Mouse (Mus musculus) liver, embryonic 16.5 days (tissue): ENCODE measurements around the gene Cdc73. TPM values are rescaled to one million over a fixed set of nuclear protein-coding genes. Genes with fewer than 3 reads are reported as not detected.
"Not testable (repeated sequence)": the region's sequence is repeated elsewhere in the genome, so short reads cannot be mapped to it uniquely, and the experiment has no call there.

Experiments used
- ATAC-seq: fragments of 200-750 bp; cut with Nextera tagmentation; 2 replicates; pipeline ENCODE4 v1.8.0; 2017; ENCODE audit warnings: low read depth, mild to moderate bottlenecking, moderate number of reproducible peaks, moderate library complexity
- H3K27ac ChIP-seq: fragments of 300-500 bp; sonication (generic); 2 replicates; pipeline ENCODE4 v1.5.1; 2014; ENCODE audit warnings: mild to moderate bottlenecking, low read length
- H3K27me3 ChIP-seq: fragments of 300-500 bp; sonication (generic); 2 replicates; pipeline ENCODE4 v1.6.1; 2014; ENCODE audit warnings: low read depth, low read length, mixed read lengths; ENCODE audit not compliant: control insufficient read depth, insufficient read depth
- H3K36me3 ChIP-seq: fragments of 300-500 bp; sonication (generic); 2 replicates; pipeline ENCODE4 v1.6.1; 2014; ENCODE audit warnings: mild to moderate bottlenecking; ENCODE audit not compliant: control insufficient read depth, insufficient read depth
- H3K4me1 ChIP-seq: fragments of 300-500 bp; sonication (generic); 2 replicates; pipeline ENCODE4 v1.6.1; 2014; ENCODE audit warnings: low read depth, low read length, mixed read lengths; ENCODE audit not compliant: control insufficient read depth
- H3K4me2 ChIP-seq: fragments of 300-500 bp; sonication (generic); 2 replicates; pipeline ENCODE4 v1.6.1; 2014; ENCODE audit warnings: low read depth, low read length, mixed read lengths
- H3K4me3 ChIP-seq: fragments of 300-500 bp; sonication (generic); 2 replicates; pipeline ENCODE4 v1.5.1; 2014; ENCODE audit warnings: low read depth, mild to moderate bottlenecking, low read length
- H3K9ac ChIP-seq: fragments of 300-500 bp; sonication (generic); 2 replicates; pipeline ENCODE4 v1.6.1; 2014; ENCODE audit warnings: low read depth, low read length
- H3K9me3 ChIP-seq: fragments of 300-500 bp; sonication (generic); replicated peaks from 2 replicates; pipeline ENCODE4 v1.6.1; 2016; ENCODE audit warnings: low read length; ENCODE audit not compliant: control insufficient read depth
- WGBS: fragments of 180-500 bp; shearing (Covaris S2); extraction: QIAGEN DNeasy Blood & Tissue Kit; methylation state at CpG from one replicate; pipeline ENCODE4 v1.1.7; 2014; ENCODE audit not compliant: insufficient replicate concordance; 5-methylcytosine and 5-hydroxymethylcytosine counted together
- polyA plus RNA-seq: library from polyadenylated mRNA; unstranded; fragments of >200 nt; fragmentation: Nextera tagmentation; extraction: Ambion mirVana; gene quantifications from 2 replicates; pipeline ENCODE4 v1.2.1, GENCODE M21; 2015

Cdc73 gene
- polyA plus RNA-seq, 1 experiment from 2014 or later, result 4.7 TPM

DNA sequence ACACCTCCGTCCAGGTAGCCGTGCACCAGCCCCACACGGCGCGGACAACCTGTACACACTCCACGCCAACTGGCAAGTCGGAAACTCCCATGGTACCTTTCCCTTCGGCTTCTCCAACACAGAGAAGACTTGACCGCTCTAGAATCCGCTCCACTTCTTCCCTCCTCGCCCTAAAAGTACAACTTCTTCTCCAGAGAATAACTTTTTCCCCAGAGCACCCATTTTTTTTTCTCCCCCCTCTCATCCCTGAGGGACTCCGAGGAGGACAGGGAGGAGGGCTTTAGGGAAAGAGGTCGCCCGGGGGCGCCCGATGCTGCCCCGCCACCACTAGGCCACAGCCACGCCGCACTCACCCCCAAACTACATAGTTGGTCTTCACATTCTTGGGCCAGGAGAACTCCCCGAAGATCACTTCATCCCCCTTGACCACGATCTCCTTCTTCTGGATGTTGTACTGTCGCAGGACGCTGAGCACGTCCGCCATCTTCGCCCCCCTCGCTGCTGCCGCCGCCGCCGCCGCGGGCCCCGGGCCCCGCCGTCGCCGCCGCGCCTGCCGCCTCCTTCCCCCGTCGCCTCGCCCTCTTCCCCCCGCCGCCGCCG lies 452 bp downstream of the Cdc73 start:
- no peaks in the 10 kb centered on the region for H3K27me3 ChIP-seq
- peaks cover 9% of the 10 kb centered on the region for H3K4me1 ChIP-seq
- 0 out of 2 replicates have a peak, but pooled peaks cover 2% of the 10 kb centered on the region for H3K36me3 ChIP-seq
- ATAC-seq, result peak; percentile 38
- H3K27ac ChIP-seq, result peak overlapping the region; percentile 94
- WGBS, result under 1% methylated on average over 44 of the region's 48 CpGs
- peak overlapping the region; percentile 91 for H3K4me3 ChIP-seq
- H3K4me2 ChIP-seq, result peak overlapping the region; percentile 91
- no peaks in the 10 kb centered on the region for H3K9me3 ChIP-seq
- H3K9ac ChIP-seq, result peak overlapping the region; percentile 94

DNA sequence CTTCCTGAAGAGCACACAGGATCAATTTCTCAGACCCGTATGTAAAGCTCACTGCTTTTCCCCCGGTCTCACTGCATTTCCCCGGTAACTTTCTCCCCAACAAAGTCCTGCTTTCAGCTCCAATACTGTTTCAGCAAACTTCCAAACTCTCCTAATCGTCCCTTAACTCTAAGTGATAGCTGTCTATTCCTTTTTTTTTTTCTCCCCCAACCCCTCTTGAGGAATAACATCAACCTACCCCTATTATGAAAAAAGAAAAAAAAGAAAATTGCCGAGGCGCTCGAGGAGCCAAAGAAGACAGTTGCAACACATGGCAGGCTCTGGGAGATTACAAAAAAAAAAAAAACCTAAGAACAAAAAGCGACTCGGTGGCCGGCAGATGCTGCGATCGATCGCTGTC lies 957 bp downstream of the Cdc73 start:
- Histone ChIP-seq H3K4me3 (peak overlapping the region; percentile 91), H3K9ac (peak overlapping the region; percentile 94), H3K36me3 (peaks cover 6% of the 10 kb centered on the region; the same call in 1 of the 2 replicates), H3K27me3 (no peaks in the 10 kb centered on the region), H3K4me1 (peaks cover 9% of the 10 kb centered on the region), H3K9me3 (no peaks in the 10 kb centered on the region), H3K4me2 (peak overlapping the region; percentile 91), H3K27ac (peak overlapping the region; percentile 94)
- WGBS, result under 1% methylated on average over 13 of the region's 13 CpGs
- ATAC-seq, result no peak

DNA sequence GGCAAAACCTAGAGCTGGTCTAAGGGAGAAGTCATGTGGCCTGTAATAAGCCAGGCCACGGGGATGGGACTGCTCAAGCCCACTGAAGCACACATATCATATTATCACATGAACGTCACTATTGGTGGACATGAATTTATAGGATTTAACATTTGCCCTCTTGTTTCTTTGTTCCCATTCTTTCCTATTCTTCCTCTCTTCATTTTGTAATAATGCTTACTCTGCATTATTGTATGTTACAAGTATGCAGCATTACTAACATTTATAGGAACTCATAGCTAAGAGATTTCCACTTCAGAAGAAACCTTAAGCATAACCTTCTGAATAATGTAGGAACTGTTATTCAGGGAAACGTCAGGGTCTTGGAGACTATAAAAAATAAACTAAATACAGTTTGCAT lies 17.8 kb downstream of the Cdc73 start:
- no peak for ATAC-seq
- WGBS, result 78% methylated on average over 3 of the region's 3 CpGs
- H3K9ac ChIP-seq, result no peak overlapping the region
- H3K4me1 ChIP-seq, result no peaks in the 10 kb centered on the region
- H3K4me3 ChIP-seq, result no peak overlapping the region
- no peak overlapping the region for H3K4me2 ChIP-seq
- H3K9me3 ChIP-seq, result no peaks in the 10 kb centered on the region
- no peaks in the 10 kb centered on the region for H3K27me3 ChIP-seq
- no peak overlapping the region for H3K27ac ChIP-seq
- H3K36me3 ChIP-seq, result peaks cover 9% of the 10 kb centered on the region

DNA sequence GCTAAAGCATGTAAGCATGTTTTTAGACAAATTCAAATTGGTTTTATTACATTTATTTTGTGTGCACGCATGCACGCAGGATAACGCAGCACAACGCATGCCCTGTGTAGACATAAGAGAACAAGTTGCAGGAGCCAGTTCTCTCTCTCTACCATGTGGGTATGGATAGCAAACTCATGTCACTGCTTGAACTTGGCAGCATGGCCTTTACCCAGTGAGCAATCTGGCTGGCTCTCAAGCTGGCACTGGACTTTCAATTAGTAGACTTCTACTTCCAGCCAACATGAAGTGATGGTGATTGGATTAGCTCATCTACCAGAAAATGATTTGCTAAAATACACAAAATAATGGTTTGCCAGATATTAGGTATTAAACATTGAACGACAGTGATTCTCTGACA lies 21.6 kb downstream of the Cdc73 start:
- Histone ChIP-seq H3K4me2 (no peak overlapping the region), H3K27me3 (no peaks in the 10 kb centered on the region), H3K9ac (no peak overlapping the region), H3K27ac (no peak overlapping the region), H3K36me3 (peaks cover 10% of the 10 kb centered on the region), H3K4me1 (no peaks in the 10 kb centered on the region), H3K9me3 (no peaks in the 10 kb centered on the region), H3K4me3 (no peak overlapping the region)
- 89% methylated on average over 5 of the region's 5 CpGs for WGBS
- ATAC-seq, result no peak

DNA sequence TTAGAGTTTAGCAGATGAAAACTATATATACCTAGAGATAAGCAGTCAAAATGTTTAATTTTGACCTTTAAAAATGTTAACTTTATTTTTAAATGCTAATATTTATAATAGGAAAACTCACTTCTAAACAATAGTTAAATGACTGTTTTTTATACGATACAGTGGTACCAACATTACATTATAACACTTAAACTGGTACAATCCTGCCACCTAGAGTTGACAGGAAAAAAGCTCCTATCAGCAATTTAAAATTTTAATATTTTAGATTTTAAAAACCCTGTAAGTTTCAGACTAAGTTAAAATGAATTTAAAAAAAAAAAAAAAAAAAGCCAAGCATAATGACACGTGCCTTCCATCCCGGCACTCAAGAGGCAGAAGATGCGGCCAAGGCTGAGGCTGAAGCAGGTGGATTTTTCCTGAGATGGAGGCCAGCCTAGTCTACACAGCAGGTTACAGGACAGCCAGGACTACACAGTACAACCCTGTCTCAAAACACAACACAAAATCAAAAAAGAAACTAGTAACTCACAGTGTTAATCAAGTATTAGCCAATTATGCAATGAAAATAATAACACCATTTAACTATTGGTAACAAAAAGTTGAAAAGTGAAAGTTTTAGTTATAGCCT lies 26.8 kb downstream of the Cdc73 start:
- H3K4me1 ChIP-seq, result no peaks in the 10 kb centered on the region
- 87% methylated on average over 4 of the region's 4 CpGs for WGBS
- no peak overlapping the region for H3K9ac ChIP-seq

DNA sequence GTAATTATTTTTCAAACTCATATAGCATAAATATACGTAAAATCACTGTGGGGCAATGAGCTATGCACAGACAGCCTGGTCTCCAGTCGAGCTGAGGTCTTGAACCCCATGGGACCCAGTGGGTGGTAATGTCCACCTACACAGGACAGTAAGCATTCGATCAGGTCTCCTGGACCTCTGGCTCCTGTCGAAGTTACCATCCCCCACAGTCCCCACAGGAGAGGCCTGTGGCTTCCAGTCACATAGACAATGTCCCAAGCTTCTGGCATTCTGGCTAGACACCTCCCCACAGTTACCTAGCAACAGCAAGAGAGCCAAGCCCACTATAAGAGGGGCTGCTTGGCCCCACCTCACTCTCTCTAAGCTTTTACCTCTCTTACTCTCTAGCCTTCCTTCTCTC lies 37.9 kb downstream of the Cdc73 start:
- not testable (repeated sequence) for ATAC-seq, H3K9me3 ChIP-seq, H3K4me2 ChIP-seq, H3K27me3 ChIP-seq, H3K9ac ChIP-seq, H3K36me3 ChIP-seq, H3K4me1 ChIP-seq, H3K4me3 ChIP-seq, H3K27ac ChIP-seq
- WGBS, result 79% methylated on average over 4 of the region's 4 CpGs

More for the DNA sequence above, 26.8 kb downstream of the Cdc73 start:
- no peaks in the 10 kb centered on the region for H3K9me3 ChIP-seq
- no peak for ATAC-seq
- H3K27ac ChIP-seq, result no peak overlapping the region
- H3K36me3 ChIP-seq, result peaks cover 3% of the 10 kb centered on the region
- H3K27me3 ChIP-seq, result no peaks in the 10 kb centered on the region
- H3K4me3 ChIP-seq, result no peak overlapping the region
- no peak overlapping the region for H3K4me2 ChIP-seq

DNA sequence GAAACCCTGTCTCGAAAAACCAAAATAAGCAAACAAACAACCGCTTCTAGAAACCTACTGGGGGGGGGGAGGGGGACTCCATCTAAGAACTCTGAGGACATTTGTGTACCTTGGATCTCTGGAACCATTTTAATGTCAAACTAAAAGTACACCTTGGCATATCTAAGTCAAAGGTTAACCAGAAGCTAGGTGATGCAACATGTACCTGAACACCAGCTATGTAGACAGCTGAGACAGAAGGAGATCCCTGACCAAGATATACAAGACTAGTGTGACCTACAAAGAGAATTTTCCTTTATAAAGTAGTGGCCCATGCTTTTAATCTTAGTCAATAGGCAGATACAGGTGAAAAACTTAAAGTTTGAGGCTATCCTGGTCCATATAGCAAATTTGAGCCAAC lies 39.5 kb downstream of the Cdc73 start:
- peaks cover 2% of the 10 kb centered on the region for H3K36me3 ChIP-seq
- ATAC-seq, result peak; percentile 70
- H3K4me3 ChIP-seq, result no peak overlapping the region
- H3K27ac ChIP-seq, result no peak overlapping the region
- no peaks in the 10 kb centered on the region for H3K27me3 ChIP-seq
- H3K9me3 ChIP-seq, result no peaks in the 10 kb centered on the region
- WGBS, result 81% methylated on average over 2 of the region's 2 CpGs
- H3K4me1 ChIP-seq, result no peaks in the 10 kb centered on the region
- H3K4me2 ChIP-seq, result no peak overlapping the region
- no peak overlapping the region for H3K9ac ChIP-seq

DNA sequence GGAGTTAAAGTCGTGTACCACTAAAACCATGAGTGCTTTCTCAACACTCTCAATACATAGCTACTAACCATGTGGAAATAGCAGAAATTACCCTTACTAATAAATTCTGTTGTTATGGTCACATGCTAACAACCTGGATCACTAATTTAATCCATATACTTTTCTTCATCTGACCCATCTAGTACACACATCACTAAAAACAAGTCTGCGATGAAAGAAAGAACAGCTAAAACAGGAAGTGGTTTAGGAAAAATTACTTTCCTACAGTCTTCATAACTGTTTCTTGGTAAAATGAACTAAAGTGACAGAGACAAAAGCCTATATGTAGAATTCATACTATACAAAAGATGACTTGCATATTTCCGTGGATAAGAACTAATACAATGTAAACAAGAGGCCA lies 49.0 kb downstream of the Cdc73 start:
- 64% methylated on average over 3 of the region's 3 CpGs for WGBS
- Histone ChIP-seq H3K4me3 (no peak overlapping the region), H3K4me1 (no peaks in the 10 kb centered on the region), H3K27ac (no peak overlapping the region), H3K27me3 (no peaks in the 10 kb centered on the region), H3K36me3 (no peaks in the 10 kb centered on the region), H3K4me2 (no peak overlapping the region), H3K9ac (no peak overlapping the region), H3K9me3 (no peaks in the 10 kb centered on the region)
- no peak for ATAC-seq

DNA sequence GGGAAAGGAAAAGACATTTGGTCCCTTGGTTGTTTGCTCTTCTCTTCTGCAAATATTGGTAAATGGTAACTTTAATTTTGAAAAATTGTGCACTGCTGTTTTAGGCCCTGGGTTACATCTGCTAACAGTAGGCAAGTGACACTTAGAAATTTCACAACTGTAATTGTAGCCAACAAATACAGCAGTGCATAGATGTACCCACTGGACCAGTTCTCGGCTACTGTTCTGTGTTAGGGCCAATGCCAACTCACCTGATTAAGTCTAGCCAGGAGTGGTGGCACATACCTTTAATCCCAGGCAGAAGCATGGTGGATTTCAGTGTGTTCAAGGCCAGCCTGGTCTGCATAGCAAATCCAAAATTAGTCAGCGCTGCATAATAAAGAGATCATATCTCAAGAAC lies 52.4 kb downstream of the Cdc73 start:
- ATAC-seq, result no peak
- H3K9ac ChIP-seq, result no peak overlapping the region
- H3K27ac ChIP-seq, result no peak overlapping the region
- no peaks in the 10 kb centered on the region for H3K9me3 ChIP-seq
- WGBS, result 80% methylated on average over 2 of the region's 2 CpGs
- H3K36me3 ChIP-seq, result no peaks in the 10 kb centered on the region
- H3K27me3 ChIP-seq, result no peaks in the 10 kb centered on the region
- no peaks in the 10 kb centered on the region for H3K4me1 ChIP-seq
- H3K4me2 ChIP-seq, result no peak overlapping the region
- H3K4me3 ChIP-seq, result no peak overlapping the region
